Mouse (Mus musculus) liver, embryonic 15.5 days (tissue): ENCODE measurements around the gene Daxx. TPM values are rescaled to one million over a fixed set of nuclear protein-coding genes. Genes with fewer than 3 reads are reported as not detected.

ENCODE experiments used
- ATAC-seq: fragments of 200-750 bp; cut with Nextera tagmentation; 2 replicates; pipeline ENCODE4 v1.8.0; 2017; ENCODE audit warnings: moderate number of reproducible peaks, mild to moderate bottlenecking, moderate library complexity; ENCODE audit not compliant: insufficient read depth
- H3K27ac ChIP-seq: fragments of 300-500 bp; sonication (generic); replicated peaks from 2 replicates; pipeline ENCODE4 v1.5.1; 2015; ENCODE audit warnings: mild to moderate bottlenecking, inconsistent platforms
- H3K27me3 ChIP-seq: fragments of 300-500 bp; sonication (generic); 2 replicates; pipeline ENCODE4 v1.6.1; 2015; ENCODE audit warnings: mild to moderate bottlenecking, inconsistent platforms
- H3K36me3 ChIP-seq: fragments of 300-500 bp; sonication (generic); replicated peaks from 2 replicates; pipeline ENCODE4 v1.6.1; 2015; ENCODE audit warnings: moderate library complexity, mild to moderate bottlenecking, inconsistent platforms
- H3K4me1 ChIP-seq: fragments of 300-500 bp; sonication (generic); replicated peaks from 2 replicates; pipeline ENCODE4 v1.6.1; 2015; ENCODE audit warnings: inconsistent platforms
- H3K4me2 ChIP-seq: fragments of 300-500 bp; sonication (generic); 2 replicates; pipeline ENCODE4 v1.6.1; 2015; ENCODE audit warnings: moderate library complexity, mild to moderate bottlenecking, inconsistent platforms
- H3K4me3 ChIP-seq: fragments of 300-500 bp; sonication (generic); replicated peaks from 2 replicates; pipeline ENCODE4 v1.5.1; 2015; ENCODE audit warnings: mild to moderate bottlenecking, inconsistent platforms
- H3K9ac ChIP-seq: fragments of 300-500 bp; sonication (generic); 2 replicates; pipeline ENCODE4 v1.6.1; 2015; ENCODE audit warnings: moderate library complexity, mild to moderate bottlenecking, inconsistent platforms
- H3K9me3 ChIP-seq: fragments of 300-500 bp; sonication (generic); replicated peaks from 2 replicates; pipeline ENCODE4 v1.6.1; 2016; ENCODE audit warnings: inconsistent platforms
- WGBS: fragments of 180-500 bp; shearing (Covaris S2); methylation state at CpG from one replicate; pipeline ENCODE4 v1.1.7; 2015; ENCODE audit warnings: mixed read lengths; ENCODE audit not compliant: insufficient replicate concordance; 5-methylcytosine and 5-hydroxymethylcytosine counted together
- polyA plus RNA-seq: library from polyadenylated mRNA; unstranded; fragments of >200 nt; fragmentation: Nextera tagmentation; extraction: Ambion mirVana; gene quantifications from 2 replicates; pipeline ENCODE4 v1.2.1, GENCODE M21; 2015

Daxx gene
- polyA plus RNA-seq, 1 experiment from 2014 or later, result 18.7 TPM

DNA sequence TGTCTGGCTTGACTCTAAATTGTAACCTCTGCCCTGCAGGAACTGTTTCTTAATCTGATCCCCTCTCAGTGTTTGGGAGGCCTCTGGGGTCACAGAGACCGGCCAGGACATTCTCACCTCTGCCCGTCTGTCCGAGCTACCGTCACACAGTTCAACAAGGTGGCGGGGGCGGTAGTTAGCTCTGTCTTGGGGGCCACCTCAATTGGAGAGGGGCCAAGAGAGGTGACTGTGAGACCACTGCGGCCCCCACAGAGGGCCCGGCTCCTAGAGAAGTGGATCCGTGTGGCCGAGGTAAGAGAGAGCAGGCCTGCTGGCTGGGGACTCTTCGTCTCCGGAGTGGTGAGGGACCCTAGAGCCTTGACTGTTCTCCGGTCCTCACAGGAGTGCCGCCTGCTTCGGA, 23.8 kb downstream of the Daxx start:
- H3K36me3 ChIP-seq, result peaks cover 51% of the 10 kb centered on the region
- H3K4me1 ChIP-seq, result peaks cover 47% of the 10 kb centered on the region
- no peak overlapping the region for H3K9ac ChIP-seq
- H3K4me2 ChIP-seq, result no peak overlapping the region
- H3K9me3 ChIP-seq, result no peaks in the 10 kb centered on the region
- no peak for ATAC-seq
- no peak overlapping the region for H3K4me3 ChIP-seq
- WGBS, result 83% methylated on average over 15 of the region's 15 CpGs
- no peaks in the 10 kb centered on the region for H3K27me3 ChIP-seq
- H3K27ac ChIP-seq, result no peak overlapping the region

GRCm38 (mm10) chr17:33935422-33936055, 26.3 kb downstream of the Daxx start:
- H3K4me1 ChIP-seq, result peaks cover 39% of the 10 kb centered on the region
- H3K36me3 ChIP-seq, result peaks cover 56% of the 10 kb centered on the region
- H3K27me3 ChIP-seq, result no peaks in the 10 kb centered on the region
- no peak overlapping the region for H3K4me3 ChIP-seq
- no peak overlapping the region for H3K27ac ChIP-seq
- no peak overlapping the region for H3K9ac ChIP-seq
- 80% methylated on average over 21 of the region's 21 CpGs for WGBS
- H3K4me2 ChIP-seq, result no peak overlapping the region
- no peak for ATAC-seq
- no peaks in the 10 kb centered on the region for H3K9me3 ChIP-seq

GRCm38 (mm10) chr17:33936993-33937392, 27.8 kb downstream of the Daxx start:
- Histone ChIP-seq H3K27ac (no peak overlapping the region), H3K9ac (no peak overlapping the region), H3K4me2 (no peak overlapping the region), H3K27me3 (no peaks in the 10 kb centered on the region), H3K4me1 (peaks cover 38% of the 10 kb centered on the region), H3K4me3 (no peak overlapping the region), H3K36me3 (peaks cover 54% of the 10 kb centered on the region), H3K9me3 (no peaks in the 10 kb centered on the region)
- no peak for ATAC-seq
- 82% methylated on average over 15 of the region's 15 CpGs for WGBS

DNA sequence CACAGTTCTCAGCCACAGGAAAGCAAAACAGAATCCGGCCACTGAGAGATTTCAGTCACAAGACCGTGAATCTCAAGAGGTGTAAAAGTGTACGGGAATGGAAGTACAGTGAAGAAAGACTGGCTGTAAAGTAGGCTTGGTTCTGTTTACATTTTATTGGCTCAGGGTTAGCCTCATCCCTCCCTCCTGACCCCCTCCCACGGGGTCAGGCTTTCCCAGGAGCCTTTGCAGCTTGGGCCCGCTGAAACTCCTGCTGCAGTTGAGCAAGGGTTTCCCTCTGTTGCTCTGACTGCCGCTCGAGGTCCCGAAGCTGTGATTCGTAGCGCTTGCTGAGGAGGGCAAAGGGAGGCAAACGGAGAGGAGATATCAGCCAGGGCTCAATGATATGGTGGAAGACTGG, 29.6 kb downstream of the Daxx start:
- Histone ChIP-seq H3K27me3 (no peaks in the 10 kb centered on the region), H3K9me3 (no peaks in the 10 kb centered on the region), H3K9ac (peak overlapping the region; percentile 81; the same call in 1 of the 2 replicates), H3K27ac (no peak overlapping the region), H3K4me1 (peaks cover 31% of the 10 kb centered on the region), H3K4me3 (peak overlapping the region; percentile 89), H3K36me3 (peaks cover 47% of the 10 kb centered on the region), H3K4me2 (peak overlapping the region; percentile 98)
- ATAC-seq, result no peak
- WGBS, result 73% methylated on average over 11 of the region's 11 CpGs

DNA sequence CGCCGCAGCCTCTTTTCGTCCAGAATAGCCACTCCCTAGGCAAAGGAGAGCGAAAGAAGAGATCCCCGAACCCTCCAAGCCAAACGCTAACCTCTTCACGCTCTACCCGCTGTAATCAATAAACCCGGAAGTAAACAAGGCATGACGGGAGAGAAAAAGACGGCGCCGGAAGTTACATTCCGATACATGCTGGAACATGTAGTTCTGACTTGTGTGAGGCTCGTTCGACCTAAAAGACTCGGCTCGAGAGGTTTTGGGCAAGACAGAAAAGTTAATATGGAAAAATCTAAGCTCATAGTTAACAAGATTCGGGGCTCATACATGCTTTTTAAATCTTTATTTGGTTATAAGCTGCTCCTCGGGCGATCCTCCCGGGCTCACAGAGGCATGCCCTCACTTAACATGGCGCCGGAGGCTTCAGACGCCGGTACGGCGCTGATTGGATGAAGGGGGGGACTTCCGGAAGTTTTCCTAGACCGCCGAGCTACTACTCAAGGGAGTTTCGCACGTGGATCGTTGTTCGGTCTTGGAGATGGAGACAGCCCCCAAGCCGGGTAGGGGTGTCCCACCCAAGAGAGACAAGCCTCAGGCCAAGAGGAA, 31.1 kb downstream of the Daxx start, which contains the start of the genes Pfdn6 and Wdr46:
Gene Pfdn6 (minus strand): TSS at position 138 of the 600 bp plus-strand sequence.
Gene Wdr46 (plus strand): TSS at position 455 of the 600 bp plus-strand sequence.
- Histone ChIP-seq H3K4me1 (peaks cover 31% of the 10 kb centered on the region), H3K4me3 (peak within 1 kb of the TSS; percentile 89), H3K27ac (peak within 1 kb of the TSS; percentile 82), H3K9me3 (no peaks in the 10 kb centered on the region), H3K27me3 (no peaks in the 10 kb centered on the region), H3K36me3 (peaks cover 50% of the 10 kb centered on the region), H3K9ac (peak within 1 kb of the TSS; percentile 81), H3K4me2 (peak within 1 kb of the TSS; percentile 98)
- peak; percentile 88 for ATAC-seq
- under 1% methylated on average over 36 of the region's 36 CpGs for WGBS

- no peak overlapping the region for H3K27ac ChIP-seq
- peaks cover 50% of the 10 kb centered on the region for H3K36me3 ChIP-seq
- peaks cover 31% of the 10 kb centered on the region for H3K4me1 ChIP-seq
- H3K4me2 ChIP-seq, result peak overlapping the region; percentile 98
- WGBS, result under 1% methylated on average over 26 of the region's 26 CpGs
- H3K9me3 ChIP-seq, result no peaks in the 10 kb centered on the region
- no peaks in the 10 kb centered on the region for H3K27me3 ChIP-seq
- H3K9ac ChIP-seq, result peak overlapping the region; percentile 81
- ATAC-seq, result no peak
- peak overlapping the region; percentile 89 for H3K4me3 ChIP-seq
These were observed 31.8 kb downstream of the Daxx start for GRCm38 (mm10) chr17:33940981-33941380.

- peak overlapping the region; percentile 98 for H3K4me2 ChIP-seq
- H3K9me3 ChIP-seq, result no peaks in the 10 kb centered on the region
- peak overlapping the region; percentile 81 for H3K9ac ChIP-seq
- H3K4me3 ChIP-seq, result peak overlapping the region; percentile 89
- no peak for ATAC-seq
- 37% methylated on average over 19 of the region's 19 CpGs for WGBS
- H3K4me1 ChIP-seq, result peaks cover 31% of the 10 kb centered on the region
- no peak overlapping the region for H3K27ac ChIP-seq
- peaks cover 53% of the 10 kb centered on the region for H3K36me3 ChIP-seq
- H3K27me3 ChIP-seq, result no peaks in the 10 kb centered on the region
These were observed 32.2 kb downstream of the Daxx start for GRCm38 (mm10) chr17:33941381-33941780.

GRCm38 (mm10) chr17:33943454-33943853, 34.2 kb downstream of the Daxx start:
- Histone ChIP-seq H3K9ac (no peak overlapping the region), H3K4me3 (no peak overlapping the region), H3K4me2 (no peak overlapping the region), H3K4me1 (peaks cover 36% of the 10 kb centered on the region), H3K27ac (no peak overlapping the region), H3K9me3 (no peaks in the 10 kb centered on the region), H3K27me3 (no peaks in the 10 kb centered on the region), H3K36me3 (peaks cover 42% of the 10 kb centered on the region)
- no peak for ATAC-seq
- 83% methylated on average over 15 of the region's 15 CpGs for WGBS

GRCm38 (mm10) chr17:33947430-33948089, 38.3 kb downstream of the Daxx start:
- Histone ChIP-seq H3K27me3 (no peaks in the 10 kb centered on the region), H3K9ac (no peak overlapping the region), H3K4me3 (no peak overlapping the region), H3K27ac (0 out of 2 replicates have a peak overlapping the region, but pooled peaks have one; percentile 33), H3K4me2 (no peak overlapping the region), H3K36me3 (peaks cover 66% of the 10 kb centered on the region), H3K4me1 (peaks cover 41% of the 10 kb centered on the region), H3K9me3 (no peaks in the 10 kb centered on the region)
- WGBS, result 57% methylated on average over 10 of the region's 10 CpGs
- no peak for ATAC-seq

DNA sequence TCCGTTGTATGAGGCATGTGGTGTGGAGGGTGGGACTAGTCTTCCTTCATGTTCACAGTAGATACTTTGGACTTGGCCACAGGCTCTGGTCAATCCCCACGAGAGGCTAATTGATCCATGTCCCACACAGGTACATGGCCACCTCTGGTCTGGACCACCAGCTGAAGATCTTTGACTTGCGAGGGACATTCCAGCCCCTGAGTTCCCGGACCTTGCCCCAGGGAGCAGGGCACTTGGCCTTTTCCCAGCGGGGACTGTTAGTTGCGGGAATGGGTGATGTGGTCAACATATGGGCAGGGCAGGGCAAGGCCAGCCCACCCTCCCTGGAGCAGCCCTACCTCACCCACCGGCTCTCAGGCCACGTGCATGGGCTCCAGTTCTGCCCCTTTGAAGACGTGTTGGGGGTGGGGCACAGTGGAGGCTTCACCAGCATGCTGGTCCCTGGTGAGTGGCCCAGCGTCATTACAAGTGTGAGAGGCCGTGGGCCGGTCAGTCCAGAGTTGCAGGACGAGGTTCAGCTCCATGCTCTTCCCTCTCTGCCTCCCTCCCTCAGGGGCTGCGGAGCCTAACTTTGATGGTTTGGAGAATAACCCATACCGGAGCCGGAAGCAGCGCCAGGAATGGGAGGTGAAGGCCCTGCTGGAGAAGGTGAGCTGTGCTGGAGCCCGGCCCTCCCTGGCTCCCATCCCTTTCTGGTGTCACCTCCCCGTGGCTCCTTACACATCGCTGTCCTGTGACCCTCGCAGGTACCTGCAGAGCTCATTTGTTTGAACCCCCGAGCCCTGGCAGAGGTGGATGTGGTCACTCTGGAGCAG, 39.1 kb downstream of the Daxx start:
- Histone ChIP-seq H3K27me3 (no peaks in the 10 kb centered on the region), H3K4me3 (no peak overlapping the region), H3K4me2 (no peak overlapping the region), H3K4me1 (peaks cover 48% of the 10 kb centered on the region), H3K27ac (no peak overlapping the region; the same call in 1 of the 2 replicates), H3K9ac (no peak overlapping the region), H3K36me3 (peaks cover 66% of the 10 kb centered on the region), H3K9me3 (no peaks in the 10 kb centered on the region)
- no peak for ATAC-seq
- 78% methylated on average over 22 of the region's 22 CpGs for WGBS
